Mouse (Mus musculus) cerebellum, adult 2 months (tissue): ENCODE results near the gene Dyrk3.

ENCODE experiments used
- CTCF ChIP-seq: fragments of 200-500 bp; IDR thresholded peaks from 2 replicates; pipeline ENCODE4 v1.5.1; 2011; ENCODE audit warnings: low read depth, mild to moderate bottlenecking, control low read depth, low read length, moderate library complexity, borderline replicate concordance; ENCODE audit not compliant: insufficient read depth
- POLR2A ChIP-seq: fragments of 200-500 bp; IDR thresholded peaks from 2 replicates; pipeline ENCODE4 v1.6.1; 2011; ENCODE audit warnings: low read length, control low read depth, borderline replicate concordance; ENCODE audit not compliant: insufficient read depth

DNA sequence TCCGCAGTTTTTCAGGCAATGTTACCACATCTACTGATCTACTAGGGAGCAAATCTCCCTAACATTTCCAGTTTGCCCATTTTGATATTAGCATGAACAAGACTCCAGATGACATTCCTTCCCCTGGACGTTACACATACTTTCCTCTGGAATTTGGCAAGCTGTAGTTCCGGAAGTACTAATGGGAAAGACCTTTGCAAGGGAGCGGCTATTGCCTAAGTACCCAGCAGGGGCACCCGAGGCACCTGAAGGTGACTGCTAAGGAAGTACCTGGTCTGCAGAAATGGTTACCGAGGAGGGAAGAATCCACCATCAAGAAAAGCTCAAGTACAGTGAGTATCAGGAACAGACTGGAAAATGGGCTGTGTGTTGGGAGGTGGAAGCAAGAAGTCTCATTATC, 25.6 kb downstream of the Dyrk3 start:
- TF ChIP-seq POLR2A (no peak), CTCF (no peak)
